Mouse (Mus musculus): ENCODE measurements around the gene Fkbp5.

GRCm38 (mm10) chr17:28502196-28502821, 15.0 kb downstream of the Fkbp5 start:
- TF ChIP-seq CTCF (conservative IDR thresholded peaks at IDR 0.05; ENCODE audit: low read length) (no peak), POU5F1 (IDR thresholded peaks at IDR 0.05; ENCODE audit: borderline replicate concordance, low read length) (no peak), NANOG (IDR thresholded peaks at IDR 0.05; ENCODE audit: borderline replicate concordance, low read length) (no peak)

Measured in E14TG2a.4 (cell line).